ENCODE assay signal across 17 mouse cellular contexts in the genomic region with DNA sequence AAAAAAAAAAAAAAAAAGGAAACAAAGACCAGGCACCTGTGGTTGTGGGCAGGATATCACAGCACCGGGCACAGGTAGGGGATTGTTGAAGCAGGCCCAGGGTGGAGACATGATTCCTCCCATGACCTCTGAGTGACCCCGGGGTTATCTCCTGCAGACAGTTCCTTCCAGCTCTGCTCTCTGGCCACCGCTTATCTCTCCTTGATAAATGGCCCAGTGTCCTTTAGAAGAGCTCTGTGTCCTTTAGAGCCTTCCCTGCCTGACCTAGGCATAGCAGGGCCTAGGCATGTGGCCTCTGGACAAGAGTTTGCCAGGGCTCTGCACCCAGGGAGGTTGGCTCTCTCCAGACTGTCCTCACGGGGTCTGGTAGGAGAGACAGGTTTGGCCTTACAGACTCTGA. TPM values are rescaled to one million over a fixed set of nuclear protein-coding genes. Genes with fewer than 3 reads are reported as not detected.
DNase-seq lines count a peak whose midpoint lies in the region; ATAC-seq and TF ChIP-seq lines count a peak whose summit lies in the region.
"Had no signal": no experiment of that assay in that cellular context is flagged by ENCODE, and none has a peak within 500 bp of the region (broad histone marks: within the 10 kb centered on the region; RNA-seq: fewer than 3 reads in every experiment).

No protein-coding gene starts in this region.

- H3K9me3 ChIP-seq in forebrain, embryonic 10.5 days: no peaks in the 10 kb centered on the region
- H3K9me3 ChIP-seq in forebrain, embryonic 15.5 days: no peaks in the 10 kb centered on the region
- H3K9me3 ChIP-seq in kidney, embryonic 14.5 days (ENCODE audit: control insufficient read depth, low read length): no peaks in the 10 kb centered on the region
- H3K9me3 ChIP-seq in liver, embryonic 15.5 days (replicated peaks): no peaks in the 10 kb centered on the region
- H3K9me3 ChIP-seq: hindbrain, embryonic 15.5 days had no signal

- peak overlapping the region; percentile 63 for H3K27ac ChIP-seq in forebrain, embryonic 10.5 days
- H3K27ac ChIP-seq in forebrain, embryonic 15.5 days (replicated peaks): no peak overlapping the region
- H3K27ac ChIP-seq in kidney, adult 2 months (ENCODE audit: insufficient read depth, low read depth, low read length): no peak overlapping the region
- no peak overlapping the region for H3K27ac ChIP-seq in kidney, embryonic 14.5 days (ENCODE audit: low read depth, low read length)
- H3K27ac ChIP-seq in liver, embryonic 15.5 days (replicated peaks): peak overlapping the region; percentile 84
- H3K27ac ChIP-seq: hindbrain, embryonic 15.5 days had no signal

- no peak overlapping the region for H3K4me2 ChIP-seq in forebrain, embryonic 15.5 days (replicated peaks)
- no peak overlapping the region for H3K4me2 ChIP-seq in kidney, embryonic 14.5 days (replicated peaks; ENCODE audit: low read depth, low read length)
- peak overlapping the region; percentile 46 for H3K4me2 ChIP-seq in liver, embryonic 15.5 days
- H3K4me2 ChIP-seq: hindbrain, embryonic 15.5 days; midbrain, embryonic 11.5 days had no signal

- WGBS in forebrain, embryonic 10.5 days: 82% methylated on average over 4 of the region's 4 CpGs
- 89% methylated on average over 4 of the region's 4 CpGs for WGBS in forebrain, embryonic 15.5 days
- WGBS in kidney, adult 2 months: 87% methylated on average over 4 of the region's 4 CpGs
- WGBS in kidney, embryonic 14.5 days: 64% methylated on average over 4 of the region's 4 CpGs
- WGBS in liver, embryonic 15.5 days (ENCODE audit: insufficient replicate concordance): 21% methylated on average over 4 of the region's 4 CpGs

- TF ChIP-seq POLR2A in kidney, adult 2 months (IDR thresholded peaks at IDR 0.05; ENCODE audit: low read depth, low read length): no peak

- no peak overlapping the region for H3K9ac ChIP-seq in forebrain, embryonic 15.5 days (replicated peaks)
- no peak overlapping the region for H3K9ac ChIP-seq in kidney, embryonic 14.5 days (ENCODE audit: low read depth, low read length)
- H3K9ac ChIP-seq in liver, embryonic 15.5 days: peak overlapping the region; percentile 47
- H3K9ac ChIP-seq: forebrain, postnatal 0 days; hindbrain, embryonic 15.5 days had no signal

- DNase-seq in forebrain, embryonic 10.5 days (ENCODE audit: extremely low spot score, low spot score): no peak
- DNase-seq in kidney, adult 2 months: peak; percentile 40
- DNase-seq in c-Kit-positive CD71-positive TER-119-positive erythroid progenitor cells, embryonic 14.5 days (ENCODE audit: low spot score): peak; percentile 27
- no peak for DNase-seq in Muller cell, postnatal 12 days (ENCODE audit: inconsistent ontology term)
- DNase-seq in cerebellum, adult 8-10 months: no peak
- DNase-seq: cerebellum, adult 2 months; forebrain, postnatal 0 days; gastrocnemius, postnatal 36 days; kidney, adult 11 months; lung, postnatal 14 days; thymus, postnatal 4 days had no signal

- no peaks in the 10 kb centered on the region for H3K36me3 ChIP-seq in forebrain, embryonic 10.5 days (replicated peaks)
- H3K36me3 ChIP-seq in forebrain, embryonic 15.5 days: no peaks in the 10 kb centered on the region
- H3K36me3 ChIP-seq in kidney, adult 2 months (ENCODE audit: control insufficient read depth, insufficient read depth, low read length): no peaks in the 10 kb centered on the region
- H3K36me3 ChIP-seq in kidney, embryonic 14.5 days (ENCODE audit: control insufficient read depth, insufficient read depth, low read length): no peaks in the 10 kb centered on the region
- H3K36me3 ChIP-seq in liver, embryonic 15.5 days (replicated peaks): no peaks in the 10 kb centered on the region
- H3K36me3 ChIP-seq: hindbrain, embryonic 15.5 days had no signal

- ATAC-seq in forebrain, embryonic 15.5 days (replicated peaks): no peak
- ATAC-seq in kidney, embryonic 14.5 days (ENCODE audit: low FRiP score, low TSS enrichment): no peak
- ATAC-seq in liver, embryonic 15.5 days (ENCODE audit: insufficient read depth): peak; percentile 35
- ATAC-seq: forebrain, postnatal 0 days had no signal

- no peak for TF ChIP-seq CTCF in kidney, adult 2 months (conservative IDR thresholded peaks at IDR 0.05; ENCODE audit: insufficient read depth, insufficient read length, low read depth, low read length)

- no peak overlapping the region for H3K4me3 ChIP-seq in forebrain, embryonic 10.5 days
- H3K4me3 ChIP-seq in forebrain, embryonic 15.5 days: no peak overlapping the region
- H3K4me3 ChIP-seq in kidney, adult 2 months (ENCODE audit: insufficient read depth, low read depth, low read length): no peak overlapping the region
- H3K4me3 ChIP-seq in kidney, embryonic 14.5 days (ENCODE audit: low read length): no peak overlapping the region
- no peak overlapping the region for H3K4me3 ChIP-seq in liver, embryonic 15.5 days (replicated peaks)
- H3K4me3 ChIP-seq: hindbrain, embryonic 15.5 days; myocyte had no signal

- H3K27me3 ChIP-seq in forebrain, embryonic 10.5 days (ENCODE audit: poor library complexity, severe bottlenecking): no peaks in the 10 kb centered on the region; the same call in 1 of the 2 replicates
- H3K27me3 ChIP-seq in forebrain, embryonic 15.5 days: no peaks in the 10 kb centered on the region
- H3K27me3 ChIP-seq in kidney, adult 2 months (replicated peaks; ENCODE audit: control insufficient read depth, insufficient read depth, low read length): no peaks in the 10 kb centered on the region
- no peaks in the 10 kb centered on the region for H3K27me3 ChIP-seq in kidney, embryonic 14.5 days (ENCODE audit: control insufficient read depth, insufficient read depth, low read length)
- no peaks in the 10 kb centered on the region; the same call in 1 of the 2 replicates for H3K27me3 ChIP-seq in liver, embryonic 15.5 days
- H3K27me3 ChIP-seq: hindbrain, embryonic 15.5 days had no signal

- H3K4me1 ChIP-seq in forebrain, embryonic 10.5 days: peaks cover 47% of the 10 kb centered on the region
- H3K4me1 ChIP-seq in forebrain, embryonic 15.5 days: peaks cover 17% of the 10 kb centered on the region; the same call in 1 of the 2 replicates
- H3K4me1 ChIP-seq in kidney, adult 2 months (ENCODE audit: control insufficient read depth, insufficient read depth, low read length): peaks cover 19% of the 10 kb centered on the region
- 0 out of 2 replicates have a peak, but pooled peaks cover 7% of the 10 kb centered on the region for H3K4me1 ChIP-seq in kidney, embryonic 14.5 days (ENCODE audit: control insufficient read depth, insufficient read depth, low read length)
- H3K4me1 ChIP-seq in liver, embryonic 15.5 days (replicated peaks): peaks cover 79% of the 10 kb centered on the region

RNA-seq across cellular contexts. Expression of gene Dusp7, which starts 29.3 kb away (rescaled TPM):
- polyA plus RNA-seq in forebrain, embryonic 10.5 days (2016; fragmentation: Nextera tagmentation; extraction: Ambion mirVana): 17.6 and 18.9 TPM in 2 replicates
- 9.2 and 10.4 TPM in 2 replicates for polyA plus RNA-seq in forebrain, embryonic 15.5 days (2015; fragmentation: Nextera tagmentation; extraction: Ambion mirVana)
- 38.8 and 44.1 TPM in 2 replicates for polyA plus RNA-seq in kidney, adult 2 months (2012; rRNA removed)
- 25.5 and 26.3 TPM in 2 replicates for polyA plus RNA-seq in kidney, embryonic 14.5 days (2014; fragmentation: Nextera tagmentation; extraction: Ambion mirVana)
- 3.4 and 5.1 TPM in 2 replicates for polyA plus RNA-seq in liver, embryonic 15.5 days (2015; fragmentation: Nextera tagmentation; extraction: Ambion mirVana)

RNA-seq across cellular contexts. Expression of gene Rpl29, which starts 31.5 kb away (rescaled TPM):
- polyA plus RNA-seq in forebrain, embryonic 10.5 days (2016; fragmentation: Nextera tagmentation; extraction: Ambion mirVana): 1,043 and 1,081 TPM in 2 replicates
- 615 and 643 TPM in 2 replicates for polyA plus RNA-seq in forebrain, embryonic 15.5 days (2015; fragmentation: Nextera tagmentation; extraction: Ambion mirVana)
- 452 and 521 TPM in 2 replicates for polyA plus RNA-seq in kidney, adult 2 months (2012; rRNA removed)
- 1,370 and 1,590 TPM in 2 replicates for polyA plus RNA-seq in kidney, embryonic 14.5 days (2014; fragmentation: Nextera tagmentation; extraction: Ambion mirVana)
- polyA plus RNA-seq in liver, embryonic 15.5 days (2015; fragmentation: Nextera tagmentation; extraction: Ambion mirVana): 454 and 516 TPM in 2 replicates

RNA-seq across cellular contexts. Expression of gene Acy1, which starts 40.4 kb away (rescaled TPM):
- 45.6 and 51.3 TPM in 2 replicates for polyA plus RNA-seq in forebrain, embryonic 10.5 days (2016; fragmentation: Nextera tagmentation; extraction: Ambion mirVana)
- polyA plus RNA-seq in forebrain, embryonic 15.5 days (2015; fragmentation: Nextera tagmentation; extraction: Ambion mirVana): 33.1 and 36.4 TPM in 2 replicates
- polyA plus RNA-seq in kidney, adult 2 months (2012; rRNA removed): 141 and 154 TPM in 2 replicates
- 41.1 and 44.5 TPM in 2 replicates for polyA plus RNA-seq in kidney, embryonic 14.5 days (2014; fragmentation: Nextera tagmentation; extraction: Ambion mirVana)
- polyA plus RNA-seq in liver, embryonic 15.5 days (2015; fragmentation: Nextera tagmentation; extraction: Ambion mirVana): 32.4 and 35.5 TPM in 2 replicates

RNA-seq across cellular contexts. Expression of gene Abhd14b, which starts 49.5 kb away (rescaled TPM):
- polyA plus RNA-seq in forebrain, embryonic 10.5 days (2016; fragmentation: Nextera tagmentation; extraction: Ambion mirVana): 4.4 and 6.0 TPM in 2 replicates
- polyA plus RNA-seq in forebrain, embryonic 15.5 days (2015; fragmentation: Nextera tagmentation; extraction: Ambion mirVana): 5.6 and 6.9 TPM in 2 replicates
- 470 and 526 TPM in 2 replicates for polyA plus RNA-seq in kidney, adult 2 months (2012; rRNA removed)
- 18.7 and 25.6 TPM in 2 replicates for polyA plus RNA-seq in kidney, embryonic 14.5 days (2014; fragmentation: Nextera tagmentation; extraction: Ambion mirVana)
- polyA plus RNA-seq in liver, embryonic 15.5 days (2015; fragmentation: Nextera tagmentation; extraction: Ambion mirVana): 29.0 and 36.4 TPM in 2 replicates

RNA-seq across cellular contexts. Expression of gene Abhd14a, which starts 49.7 kb away (rescaled TPM):
- polyA plus RNA-seq in forebrain, embryonic 10.5 days (2016; fragmentation: Nextera tagmentation; extraction: Ambion mirVana): 40.7 and 42.8 TPM in 2 replicates
- polyA plus RNA-seq in forebrain, embryonic 15.5 days (2015; fragmentation: Nextera tagmentation; extraction: Ambion mirVana): 64.8 and 68.5 TPM in 2 replicates
- polyA plus RNA-seq in kidney, adult 2 months (2012; rRNA removed): 137 and 146 TPM in 2 replicates
- 50.2 and 58.8 TPM in 2 replicates for polyA plus RNA-seq in kidney, embryonic 14.5 days (2014; fragmentation: Nextera tagmentation; extraction: Ambion mirVana)
- polyA plus RNA-seq in liver, embryonic 15.5 days (2015; fragmentation: Nextera tagmentation; extraction: Ambion mirVana): 20.2 and 22.0 TPM in 2 replicates

Comparison
In these comparisons a context has a peak if more than half of its experiments do, and no peak if none do; other contexts are left out.
1. H3K27ac ChIP-seq: peak in forebrain, embryonic 10.5 days (single experiment) and liver, embryonic 15.5 days (single experiment); none in forebrain, embryonic 15.5 days (single experiment), kidney, adult 2 months (single experiment) and kidney, embryonic 14.5 days (single experiment).
2. DNase-seq: peak in kidney, adult 2 months (single experiment) and c-Kit-positive CD71-positive TER-119-positive erythroid progenitor cells, embryonic 14.5 days (single experiment); none in forebrain, embryonic 10.5 days (single experiment), Muller cell, postnatal 12 days (single experiment) and cerebellum, adult 8-10 months (single experiment).